Mouse (Mus musculus): ENCODE measurements around the gene Olfr794. TPM values are rescaled to one million over a fixed set of nuclear protein-coding genes. Genes with fewer than 3 reads are reported as not detected.

The Olfr794 gene
- total RNA-seq (2023) = not detected

GRCm38 (mm10) chr10:129567355-129567754 is at the start of gene Olfr794:
TSS of gene Olfr794 (plus strand) at chr10:129567655.

GRCm38 (mm10) chr10:129521492-129521891 is 46.0 kb upstream of the Olfr794 start, which contains the start of gene Olfr791:
TSS of gene Olfr791 (plus strand) at chr10:129521792.

DNA sequence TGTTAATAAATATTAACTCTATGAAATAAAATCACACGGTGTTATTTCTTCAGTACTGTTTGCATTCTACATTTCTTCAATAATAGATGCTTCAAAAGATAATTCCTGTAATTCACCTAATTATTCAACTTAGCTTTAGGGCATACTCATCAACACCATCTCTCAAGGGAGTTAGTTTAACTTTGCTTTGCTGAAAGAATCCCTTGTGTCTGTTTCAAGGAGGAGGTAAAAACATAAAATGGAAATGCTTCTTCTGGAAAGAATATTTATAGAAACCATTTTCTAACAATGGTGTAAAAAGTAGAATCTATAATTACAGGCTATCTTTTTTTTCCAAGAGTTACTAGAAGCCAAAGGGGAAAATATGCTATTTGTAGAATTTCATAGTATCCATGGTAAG is 28.6 kb upstream of the Olfr794 start, which contains the start of gene Olfr792:
Gene Olfr792, plus strand, starts transcription at position 301 of the 400 bp plus-strand sequence.

DNA sequence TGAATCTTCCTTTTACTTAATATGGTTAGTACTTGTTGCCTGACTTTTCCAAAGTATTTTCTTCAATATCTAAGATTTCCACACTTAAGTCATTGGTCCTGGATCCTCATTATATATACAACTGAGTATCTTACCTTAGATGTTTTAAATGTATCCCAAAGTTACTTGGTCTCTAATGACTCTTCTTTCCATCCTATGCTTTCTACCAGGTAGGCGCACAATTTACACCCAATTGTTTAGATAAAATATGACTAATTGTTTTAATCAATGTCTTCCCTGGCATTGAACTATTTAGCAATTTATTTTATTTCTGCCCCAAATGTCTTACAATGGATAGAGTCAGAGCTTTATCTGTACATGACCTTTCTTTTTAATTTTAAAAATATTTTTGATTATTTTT is 45.0 kb downstream of the Olfr794 start, which contains the start of gene Olfr796:
Gene Olfr796, minus strand, starts transcription at position 101 of the 400 bp plus-strand sequence.

Other genes with a start within 250 kb of the Olfr794 start
- not detected for gene Olfr780, start 249.5 kb upstream of the Olfr794 start, total RNA-seq (2023)
- not detected for gene Olfr781, start 238.8 kb upstream of the Olfr794 start, total RNA-seq (2023)
- gene Olfr782, start 218.8 kb upstream of the Olfr794 start, total RNA-seq (2023) = not detected
- under 1 TPM in 1 of 2 experiments, not detected in 1; 0.18 TPM for gene Olfr784, start 183.6 kb upstream of the Olfr794 start, total RNA-seq (2023)
- not detected for gene Olfr785, start 162.2 kb upstream of the Olfr794 start, total RNA-seq (2023)
- gene Olfr786, start 140.3 kb upstream of the Olfr794 start, total RNA-seq (2023) = not detected
- not detected for gene Olfr787, start 105.8 kb upstream of the Olfr794 start, total RNA-seq (2023)
- not detected for gene Olfr788, start 96.7 kb upstream of the Olfr794 start, total RNA-seq (2023)
- not detected for gene Olfr789, start 82.9 kb upstream of the Olfr794 start, total RNA-seq (2023)
- gene Olfr790, start 69.2 kb upstream of the Olfr794 start, total RNA-seq (2023) = not detected
- not detected for gene Olfr791, start 45.9 kb upstream of the Olfr794 start, total RNA-seq (2023)
- not detected for gene Olfr792, start 28.5 kb upstream of the Olfr794 start, total RNA-seq (2023)
- not detected for gene Olfr796, start 44.9 kb downstream of the Olfr794 start, total RNA-seq (2023)
- not detected for gene Olfr798, start 60.3 kb downstream of the Olfr794 start, total RNA-seq (2023)
- not detected for gene Olfr799, start 69.8 kb downstream of the Olfr794 start, total RNA-seq (2023)
- gene Olfr800, start 90.0 kb downstream of the Olfr794 start, total RNA-seq (2023) = not detected
- gene Olfr801, start 106.2 kb downstream of the Olfr794 start, total RNA-seq (2023) = not detected
- not detected for gene Olfr802, start 120.5 kb downstream of the Olfr794 start, total RNA-seq (2023)
- not detected for gene Olfr803, start 126.6 kb downstream of the Olfr794 start, total RNA-seq (2023)
- gene Olfr804, start 135.6 kb downstream of the Olfr794 start, total RNA-seq (2023) = not detected
- gene Olfr805, start 161.7 kb downstream of the Olfr794 start, total RNA-seq (2023) = not detected
- gene Olfr806, start 174.3 kb downstream of the Olfr794 start, total RNA-seq (2023) = not detected
- gene Olfr807, start 190.1 kb downstream of the Olfr794 start, total RNA-seq (2023) = not detected
- gene Olfr808, start 197.8 kb downstream of the Olfr794 start, total RNA-seq (2023) = not detected
- gene Olfr809, start 207.0 kb downstream of the Olfr794 start, total RNA-seq (2023) = not detected
- gene Olfr810, start 227.3 kb downstream of the Olfr794 start, total RNA-seq (2023) = not detected
- gene Olfr811, start 236.7 kb downstream of the Olfr794 start, total RNA-seq (2023) = not detected

Data from T-cell, adult 66 days (primary cell).